Mouse (Mus musculus) adrenal gland, postnatal 0 days (tissue): ENCODE data around the gene Il22ra1. TPM values are rescaled to one million over a fixed set of nuclear protein-coding genes. Genes with fewer than 3 reads are reported as not detected.

Experiments used
- polyA plus RNA-seq: library from polyadenylated mRNA; unstranded; fragments of >200 nt; fragmentation: Nextera tagmentation; extraction: Ambion mirVana; gene quantifications from 2 replicates; pipeline ENCODE4 v1.2.1, GENCODE M21; 2015

Il22ra1 gene
- 0.33 and 0.75 TPM in 2 replicates for polyA plus RNA-seq

DNA sequence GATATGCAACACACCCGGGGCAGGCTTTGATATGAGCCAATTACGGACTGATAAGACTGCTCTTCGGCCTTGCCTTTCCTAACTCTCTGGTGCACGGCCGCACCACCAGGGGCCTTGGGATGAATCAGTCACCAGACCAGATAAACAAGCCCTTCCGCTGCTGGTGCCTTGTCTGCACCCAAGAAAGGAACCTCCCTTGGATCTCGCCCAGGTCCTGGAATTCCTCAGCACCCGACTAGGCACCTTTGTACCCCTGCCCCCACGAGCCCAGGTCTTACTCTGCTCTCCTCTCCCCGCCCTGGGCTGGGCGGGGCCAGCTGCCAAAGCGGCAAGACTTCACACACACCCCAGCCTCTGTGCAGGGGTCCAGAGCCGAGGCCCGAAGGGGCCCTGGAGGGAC lies at the start of gene Il22ra1:
Gene Il22ra1 (plus strand): TSS at position 356 of the 400 bp plus-strand sequence.

DNA sequence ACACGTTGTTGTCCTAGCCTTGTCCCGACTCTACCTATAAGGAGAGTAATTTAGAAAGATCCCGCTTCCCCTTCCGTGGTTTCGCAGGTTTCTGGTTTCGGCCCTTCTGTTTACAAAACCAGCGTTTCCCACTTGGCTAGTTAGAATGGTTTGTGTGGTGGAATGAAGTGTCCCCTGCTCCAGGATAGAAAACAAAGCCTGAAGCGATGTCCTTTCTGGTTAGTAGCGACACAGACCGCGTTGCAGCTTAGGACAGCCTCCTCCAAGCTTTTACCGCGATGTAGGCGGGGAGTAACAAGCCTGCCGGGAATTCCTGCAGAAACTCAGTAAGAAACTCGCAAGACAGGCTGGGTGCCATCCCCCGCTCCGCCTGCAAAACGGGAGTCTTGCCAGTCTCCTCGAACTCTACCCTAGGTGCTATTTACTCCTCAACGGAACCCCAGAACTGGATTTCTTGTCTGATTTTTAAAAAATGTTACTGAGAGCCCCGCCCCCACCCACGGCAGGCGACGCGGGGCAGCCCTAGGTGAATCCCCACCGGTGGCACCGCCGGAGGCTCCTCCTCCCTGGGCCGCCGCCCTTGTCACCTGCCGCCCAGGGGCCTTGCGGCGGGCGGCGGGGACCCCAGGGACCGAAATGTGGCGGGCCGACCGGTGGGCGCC lies 41.9 kb upstream of the Il22ra1 start, which contains the start of gene Ifnlr1:
Gene Ifnlr1 (plus strand): TSS at position 382 of the 662 bp plus-strand sequence.

DNA sequence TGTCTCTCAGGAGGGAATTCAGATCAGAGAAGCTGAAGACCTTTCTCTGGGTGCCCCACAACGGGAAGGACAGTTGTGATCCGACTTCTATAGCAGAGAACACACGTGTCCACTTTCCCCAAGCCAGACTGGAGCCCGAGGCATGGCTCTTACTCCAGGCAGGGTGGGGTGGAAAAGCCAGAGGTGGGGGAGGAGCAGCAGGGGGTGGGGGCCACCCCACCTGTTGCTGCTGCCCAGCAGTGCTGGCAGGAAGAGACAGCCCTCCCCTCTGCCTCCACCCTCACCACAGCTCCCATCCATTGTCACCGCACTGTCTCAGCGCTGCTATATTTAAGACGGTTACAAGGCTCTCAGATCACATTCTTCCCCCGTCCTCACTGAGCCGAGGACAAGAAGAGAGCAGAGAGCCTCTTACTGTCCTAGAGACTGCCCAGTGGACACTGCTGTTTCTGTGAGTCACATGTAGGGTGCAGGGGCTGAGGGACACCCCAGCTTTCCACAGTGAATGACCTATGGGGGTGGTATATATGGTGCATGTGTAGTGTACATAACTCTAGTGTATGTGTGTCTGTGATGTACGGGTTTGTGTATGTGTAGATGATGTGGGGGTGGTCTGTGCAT lies 31.5 kb downstream of the Il22ra1 start, which contains the start of gene Myom3:
Gene Myom3 (plus strand): TSS at position 360 of the 621 bp plus-strand sequence.

Other genes starting within 250 kb of the Il22ra1 start
- 0.47 and 0.50 TPM in 2 replicates for gene Stpg1, start 233.4 kb upstream of the Il22ra1 start, polyA plus RNA-seq
- 2.4 and 4.6 TPM in 2 replicates for gene Nipal3, start 233.1 kb upstream of the Il22ra1 start, polyA plus RNA-seq
- gene Grhl3, start 154.5 kb upstream of the Il22ra1 start, polyA plus RNA-seq = 0.06 and 0.12 TPM in 2 replicates
- gene Ifnlr1, start 41.9 kb upstream of the Il22ra1 start, polyA plus RNA-seq = 0.11 and 0.23 TPM in 2 replicates
- 0.27 and 1.5 TPM in 2 replicates for gene Myom3, start 31.5 kb downstream of the Il22ra1 start, polyA plus RNA-seq
- 127 and 184 TPM in 2 replicates for gene Srsf10, start 127.6 kb downstream of the Il22ra1 start, polyA plus RNA-seq
- 142 and 194 TPM in 2 replicates for gene Pnrc2, start 145.7 kb downstream of the Il22ra1 start, polyA plus RNA-seq
- 0.80 and 1.6 TPM in 2 replicates for gene Cnr2, start 167.2 kb downstream of the Il22ra1 start, polyA plus RNA-seq
- gene Fuca1, start 192.6 kb downstream of the Il22ra1 start, polyA plus RNA-seq = 75.5 and 87.5 TPM in 2 replicates
- gene Hmgcl, start 218.3 kb downstream of the Il22ra1 start, polyA plus RNA-seq = 77.8 and 87.6 TPM in 2 replicates
- 11.1 and 13.1 TPM in 2 replicates for gene Gale, start 235.6 kb downstream of the Il22ra1 start, polyA plus RNA-seq
- 60.9 and 77.5 TPM in 2 replicates for gene Lypla2, start 244.5 kb downstream of the Il22ra1 start, polyA plus RNA-seq